Mouse (Mus musculus) ES-CJ7 (cell line): ENCODE results near the gene Gm12794.
"Not testable (repeated sequence)": the region's sequence is repeated elsewhere in the genome, so short reads cannot be mapped to it uniquely, and the experiment has no call there.

ENCODE experiments used
- DNase-seq: peaks from one replicate; pipeline ENCODE4 v3.0.0; 2011; ENCODE audit warnings: low read depth, low spot score

Gm12794 gene

DNA sequence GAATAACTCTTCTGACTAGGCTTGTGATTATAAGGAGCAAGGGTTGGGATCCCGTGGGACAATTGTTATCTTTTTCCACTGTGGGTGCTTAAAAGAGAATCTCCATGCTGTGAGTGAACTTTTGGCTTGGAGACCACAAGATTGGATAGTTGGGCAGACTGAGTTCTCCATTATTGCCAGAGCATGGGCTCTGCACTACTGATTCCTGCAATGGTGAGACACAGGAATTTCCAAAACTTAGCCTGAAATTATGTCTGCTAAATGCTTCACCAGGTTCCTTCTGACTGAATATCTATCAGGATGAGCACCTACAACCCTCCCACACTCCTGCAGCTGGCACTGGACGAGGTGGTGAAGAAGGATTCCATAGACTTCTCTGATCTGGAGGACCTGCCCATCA, at the start of gene Gm12794:
Gene Gm12794 (plus strand): TSS at position 301 of the 400 bp plus-strand sequence.
- DNase-seq = not testable (repeated sequence)

DNA sequence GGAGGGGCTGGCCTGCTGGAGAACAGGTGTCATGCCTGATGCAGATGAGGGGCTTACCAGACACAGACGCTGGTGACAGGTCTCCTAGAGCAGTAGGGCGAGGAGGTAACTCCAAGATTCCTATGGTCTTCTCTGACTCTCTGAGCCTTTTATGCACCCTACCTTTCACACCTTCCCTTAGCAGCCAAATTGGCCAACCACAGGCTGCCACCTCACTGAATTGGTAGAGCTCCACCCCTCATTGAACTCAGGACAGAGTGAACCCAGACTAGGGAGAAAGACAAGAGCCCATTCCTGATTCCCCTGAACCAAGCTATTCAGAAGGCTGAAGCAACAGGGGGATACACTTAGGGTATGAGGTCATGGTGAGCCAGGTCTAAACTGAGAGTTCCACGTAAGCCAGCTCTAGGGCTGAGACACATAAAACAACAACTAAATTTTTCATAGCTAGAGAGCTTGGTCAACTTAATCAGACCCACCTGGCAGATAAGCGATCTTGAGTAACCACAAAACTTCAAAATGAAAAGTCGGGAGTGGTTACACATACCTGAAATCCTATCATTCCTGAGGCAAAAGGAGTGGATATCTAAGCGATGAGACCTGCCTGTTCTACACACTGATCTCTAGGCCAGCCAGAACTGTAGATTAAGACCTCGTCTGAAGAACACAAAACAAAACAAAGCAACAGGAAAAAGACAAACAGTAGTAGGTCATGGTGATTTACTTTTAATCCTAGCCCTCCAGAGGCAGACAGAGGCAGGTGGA, 46.4 kb upstream of the Gm12794 start, which contains the start of gene C130073F10Rik:
Gene C130073F10Rik (minus strand): TSS at position 134 of the 765 bp plus-strand sequence.
- DNase-seq = peak; percentile 21

DNA sequence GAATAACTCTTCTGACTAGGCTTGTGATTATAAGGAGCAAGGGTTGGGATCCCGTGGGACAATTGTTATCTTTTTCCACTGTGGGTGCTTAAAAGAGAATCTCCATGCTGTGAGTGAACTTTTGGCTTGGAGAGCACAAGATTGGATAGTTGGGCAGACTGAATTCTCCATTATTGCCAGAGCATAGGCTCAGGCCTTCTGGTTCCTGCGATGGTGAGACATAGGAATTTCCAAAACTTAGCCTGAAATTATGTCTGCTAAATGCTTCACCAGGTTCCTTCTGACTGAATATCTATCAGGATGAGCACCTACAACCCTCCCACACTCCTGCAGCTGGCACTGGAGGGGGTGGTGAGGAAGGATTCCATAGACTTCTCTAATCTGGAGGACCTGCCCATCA, 31.4 kb upstream of the Gm12794 start, which contains the start of gene Gm12800:
Gene Gm12800 (plus strand): TSS at position 301 of the 400 bp plus-strand sequence.
- not testable (repeated sequence) for DNase-seq

DNA sequence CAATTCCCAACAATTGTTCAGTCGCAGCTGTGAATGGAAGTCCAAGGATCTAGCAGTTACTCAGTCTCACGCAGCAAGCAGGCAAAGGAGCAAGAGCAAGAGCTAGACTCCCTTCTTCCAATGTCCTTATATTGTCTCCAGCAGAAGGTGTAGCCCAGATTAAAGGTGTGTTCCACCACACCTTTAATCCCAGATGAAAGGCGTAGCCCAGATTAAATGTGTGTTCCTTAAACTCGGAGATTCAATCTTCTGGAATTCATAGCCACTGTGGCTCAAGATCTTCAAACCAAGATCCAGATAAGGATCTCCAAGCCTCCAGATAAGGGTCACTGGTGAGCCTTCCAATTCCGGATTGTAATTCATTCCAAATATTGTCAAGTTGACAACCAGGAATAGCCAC, 40.7 kb downstream of the Gm12794 start, which contains the start of gene Gm12790:
Gene Gm12790 (minus strand): TSS at position 101 of the 400 bp plus-strand sequence.
- not testable (repeated sequence) for DNase-seq

DNA sequence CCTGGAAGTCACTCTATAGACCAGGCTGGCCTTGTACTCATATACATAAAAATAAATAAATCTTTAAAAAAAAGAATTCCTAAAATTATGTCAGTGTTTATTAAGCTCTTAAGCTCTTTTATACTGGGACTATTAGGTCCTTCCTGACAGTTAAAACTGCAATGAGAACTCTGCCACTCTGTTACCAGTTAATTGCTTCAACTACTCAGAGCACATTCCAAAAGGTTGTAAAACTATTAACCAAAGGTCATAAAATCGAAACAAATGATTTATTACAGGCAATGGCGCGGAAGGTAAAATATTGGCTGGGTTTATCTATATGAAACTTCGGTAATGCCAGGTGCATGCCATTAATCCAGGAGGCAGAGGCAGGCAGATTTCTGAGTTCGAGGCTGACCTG, 45.5 kb downstream of the Gm12794 start:
- no peak for DNase-seq

- DNase-seq = not testable (repeated sequence)
These were observed 46.1 kb downstream of the Gm12794 start, which contains the start of gene Gm12789 for GRCm38 (mm10) chr4:101986326-101986725. Gene Gm12789, plus strand, starts transcription at chr4:101986626.
